Mouse (Mus musculus) olfactory bulb, adult 2 months (tissue): ENCODE results near the gene Cacna2d4. TPM values are rescaled to one million over a fixed set of nuclear protein-coding genes. Genes with fewer than 3 reads are reported as not detected.
"Not testable (repeated sequence)": the region's sequence is repeated elsewhere in the genome, so short reads cannot be mapped to it uniquely, and the experiment has no call there.

Experiments
- H3K27ac ChIP-seq: fragments of 200-500 bp; 2 replicates; pipeline ENCODE4 v1.5.1; 2012; ENCODE audit warnings: low read depth, low read length; ENCODE audit not compliant: insufficient read depth
- H3K4me1 ChIP-seq: fragments of 200-500 bp; 2 replicates; pipeline ENCODE4 v1.6.1; 2012; ENCODE audit warnings: low read length; ENCODE audit not compliant: control insufficient read depth, insufficient read depth
- H3K4me3 ChIP-seq: fragments of 200-500 bp; 2 replicates; pipeline ENCODE4 v1.5.1; 2012; ENCODE audit warnings: mild to moderate bottlenecking, low read depth, low read length, moderate library complexity; ENCODE audit not compliant: insufficient read depth
- CTCF ChIP-seq: fragments of 200-500 bp; IDR thresholded peaks from 2 replicates; pipeline ENCODE4 v1.5.1; 2012; ENCODE audit warnings: low read depth, mild to moderate bottlenecking, low read length, moderate library complexity; ENCODE audit not compliant: insufficient read depth
- POLR2A ChIP-seq: fragments of 200-500 bp; IDR thresholded peaks from 2 replicates; pipeline ENCODE4 v1.6.1; 2012; ENCODE audit warnings: mild to moderate bottlenecking, low read depth, low read length, moderate library complexity; ENCODE audit not compliant: insufficient read depth
- WGBS: fragments of 180-500 bp; shearing (Covaris S2); methylation state at CpG from one replicate; pipeline ENCODE4 v1.1.7; 2018; 5-methylcytosine and 5-hydroxymethylcytosine counted together
- polyA plus RNA-seq: library from polyadenylated mRNA; stranded (reverse); fragments of >200 nt; gene quantifications from 2 replicates; pipeline ENCODE4 v1.2.4, GENCODE M21; 2012; ENCODE audit warnings: low replicate concordance; ENCODE audit not compliant: missing spikeins, insufficient read depth, insufficient read length

Cacna2d4 gene
- polyA plus RNA-seq, 1 experiment: not detected

- Histone ChIP-seq H3K27ac (peak overlapping the region; percentile 88), H3K4me1 (peaks cover 13% of the 10 kb centered on the region), H3K4me3 (no peak overlapping the region)
- no peak for TF ChIP-seq POLR2A
- TF ChIP-seq CTCF: no peak
- 43% methylated on average over 15 of the region's 15 CpGs for WGBS
These were observed 37.6 kb upstream of the Cacna2d4 start for GRCm38 (mm10) chr6:119198534-119199273.

GRCm38 (mm10) chr6:119199274-119199879 is 36.9 kb upstream of the Cacna2d4 start:
- no peak overlapping the region for H3K4me3 ChIP-seq
- no peak for TF ChIP-seq POLR2A
- no peak for TF ChIP-seq CTCF
- 32% methylated on average over 8 of the region's 8 CpGs for WGBS
- H3K4me1 ChIP-seq: peaks cover 13% of the 10 kb centered on the region
- H3K27ac ChIP-seq: peak overlapping the region; percentile 88

GRCm38 (mm10) chr6:119200362-119200761 is 36.0 kb upstream of the Cacna2d4 start:
- WGBS: 77% methylated on average over 5 of the region's 5 CpGs
- Histone ChIP-seq H3K27ac (peak overlapping the region; percentile 71), H3K4me3 (no peak overlapping the region), H3K4me1 (peaks cover 13% of the 10 kb centered on the region)
- TF ChIP-seq CTCF (no peak), POLR2A (no peak)

GRCm38 (mm10) chr6:119201575-119201974 is 34.8 kb upstream of the Cacna2d4 start:
- H3K4me3 ChIP-seq: no peak overlapping the region
- WGBS: 83% methylated on average over 4 of the region's 4 CpGs
- peaks cover 13% of the 10 kb centered on the region for H3K4me1 ChIP-seq
- no peak overlapping the region for H3K27ac ChIP-seq
- TF ChIP-seq POLR2A (no peak), CTCF (no peak)

GRCm38 (mm10) chr6:119204286-119204685 is 32.0 kb upstream of the Cacna2d4 start:
- TF ChIP-seq CTCF (no peak), POLR2A (no peak)
- no peak overlapping the region for H3K4me3 ChIP-seq
- 94% methylated on average over 7 of the region's 7 CpGs for WGBS
- peaks cover 12% of the 10 kb centered on the region for H3K4me1 ChIP-seq
- H3K27ac ChIP-seq: no peak overlapping the region

GRCm38 (mm10) chr6:119204915-119205314 is 31.4 kb upstream of the Cacna2d4 start:
- Histone ChIP-seq H3K27ac (no peak overlapping the region), H3K4me3 (no peak overlapping the region), H3K4me1 (peaks cover 9% of the 10 kb centered on the region; the same call in 1 of the 2 replicates)
- 71% methylated on average over 3 of the region's 3 CpGs for WGBS
- TF ChIP-seq CTCF: no peak
- no peak for TF ChIP-seq POLR2A

GRCm38 (mm10) chr6:119206006-119206405 is 30.3 kb upstream of the Cacna2d4 start:
- not testable (repeated sequence) for H3K4me3 ChIP-seq, H3K4me1 ChIP-seq, H3K27ac ChIP-seq
- WGBS: 85% methylated on average over 7 of the region's 7 CpGs

GRCm38 (mm10) chr6:119213375-119213774 is 23.0 kb upstream of the Cacna2d4 start:
- 89% methylated on average over 5 of the region's 5 CpGs for WGBS

GRCm38 (mm10) chr6:119214190-119214589 is 22.1 kb upstream of the Cacna2d4 start:
- H3K4me1 ChIP-seq: peaks cover 33% of the 10 kb centered on the region
- no peak overlapping the region for H3K4me3 ChIP-seq
- TF ChIP-seq CTCF (no peak), POLR2A (no peak)
- 30% methylated on average over 6 of the region's 6 CpGs for WGBS
- peak overlapping the region; percentile 49 for H3K27ac ChIP-seq

More at GRCm38 (mm10) chr6:119213375-119213774, 23.0 kb upstream of the Cacna2d4 start:
- Histone ChIP-seq H3K4me3 (no peak overlapping the region), H3K27ac (peak overlapping the region; percentile 39), H3K4me1 (peaks cover 30% of the 10 kb centered on the region)
- TF ChIP-seq POLR2A: no peak
- no peak for TF ChIP-seq CTCF
